Mouse (Mus musculus): ENCODE results near the gene Ubl4b. TPM values are rescaled to one million over a fixed set of nuclear protein-coding genes. Genes with fewer than 3 reads are reported as not detected.

Ubl4b gene
- polyA plus RNA-seq, 1 experiment = not detected

DNA sequence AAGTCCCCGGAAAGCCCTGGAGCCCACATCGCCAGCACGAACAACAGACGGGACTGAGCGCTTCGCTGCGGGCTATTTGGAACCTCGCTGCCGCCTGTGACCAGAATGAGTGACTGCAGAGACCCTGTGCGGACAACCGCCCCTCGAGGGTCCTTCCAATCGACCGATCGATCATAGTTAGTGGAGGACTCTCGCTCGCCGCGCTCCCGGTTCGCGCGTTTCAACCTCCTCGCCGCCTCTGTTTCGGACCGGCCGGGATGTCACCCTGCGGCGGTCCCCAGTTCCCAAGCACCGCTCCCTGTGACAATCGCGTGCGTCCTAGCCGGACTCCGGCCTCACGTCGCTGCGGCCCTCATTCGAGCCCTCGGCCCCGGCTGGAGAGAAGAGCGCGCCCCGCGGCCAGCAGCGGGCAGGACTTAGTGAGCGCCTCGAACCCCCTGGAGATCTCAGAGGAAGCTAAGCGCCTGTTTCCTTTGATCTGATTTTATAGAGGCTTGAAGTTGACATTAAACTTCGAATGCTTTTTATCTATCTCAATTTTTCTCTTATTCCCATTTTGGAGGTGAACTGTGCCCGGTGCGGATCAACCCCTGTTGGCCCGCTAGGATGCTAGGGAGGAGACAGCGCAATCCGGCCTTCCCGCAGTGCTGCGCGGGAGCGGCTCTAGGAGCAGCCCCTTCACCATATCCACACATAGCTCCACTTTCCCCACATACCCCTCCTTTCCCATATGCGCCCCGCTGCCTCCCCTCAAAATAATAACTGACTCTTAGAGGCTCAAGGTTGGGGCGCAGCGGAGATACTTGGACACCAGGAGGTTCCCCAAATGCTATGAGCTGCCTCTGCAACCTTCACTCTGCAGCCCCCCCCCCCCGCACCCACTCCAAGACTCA, 28.2 kb upstream of the Ubl4b start:
- peak overlapping the region; percentile 45 for H3K4me2 ChIP-seq (ENCODE audit: low read depth)
- no peak for TF ChIP-seq SRF (IDR thresholded peaks at IDR 0.05; ENCODE audit: control insufficient read depth, insufficient read length, low read depth)
- no peak for TF ChIP-seq TCF3 (IDR thresholded peaks at IDR 0.05; ENCODE audit: insufficient read length, low read depth)
- no peak for TF ChIP-seq USF1 (IDR thresholded peaks at IDR 0.05; ENCODE audit: low read depth)
- no peak for TF ChIP-seq REST (IDR thresholded peaks at IDR 0.05; ENCODE audit: insufficient read depth, insufficient read length)
- TF ChIP-seq POLR2A (IDR thresholded peaks at IDR 0.05; ENCODE audit: insufficient read length, low read depth) = no peak
- peaks cover 86% of the 10 kb centered on the region for H3K27me3 ChIP-seq (ENCODE audit: control insufficient read depth, insufficient read depth, insufficient read length)
- H3ac ChIP-seq (ENCODE audit: control insufficient read depth, insufficient read length) = no peak overlapping the region
- H3K79me2 ChIP-seq (ENCODE audit: control insufficient read depth, insufficient read depth) = no peaks in the 10 kb centered on the region
- H3K4me3 ChIP-seq = no peak overlapping the region
- H3K36me3 ChIP-seq (ENCODE audit: control insufficient read depth, insufficient read depth) = no peaks in the 10 kb centered on the region

DNA sequence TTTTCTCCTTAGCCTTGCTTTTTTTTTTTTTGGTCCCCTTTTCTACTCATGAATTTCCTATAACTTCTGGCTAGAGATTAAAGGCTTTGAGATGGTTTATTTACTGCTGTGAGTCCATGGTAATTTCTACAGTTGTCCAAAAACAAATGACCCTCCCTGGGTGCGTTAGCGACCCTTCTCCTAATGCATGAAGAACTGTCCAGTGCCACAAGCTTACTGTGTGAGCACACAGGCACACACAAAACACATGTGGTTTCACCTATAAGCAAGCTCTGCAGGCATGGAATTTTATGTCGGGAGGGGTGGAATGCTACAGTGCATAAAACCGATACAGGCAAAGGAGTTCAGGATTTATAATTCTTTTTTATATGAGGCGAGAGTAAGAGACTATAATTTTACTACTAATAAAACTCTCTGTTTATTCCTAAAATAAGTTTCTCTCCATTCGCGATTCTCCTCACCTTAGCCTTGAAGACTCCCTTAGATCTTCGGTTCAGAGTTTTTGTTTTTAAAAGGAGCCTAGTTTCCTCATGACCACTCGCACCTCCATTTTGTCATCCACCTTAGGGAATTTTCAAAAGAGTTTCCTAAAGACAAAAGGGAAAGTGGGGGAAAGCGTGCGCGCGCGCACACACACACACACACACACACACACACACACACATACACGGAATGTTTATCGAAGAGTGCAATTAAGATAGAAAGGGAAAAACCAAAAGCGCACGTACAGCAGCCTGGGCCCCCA, 27.4 kb upstream of the Ubl4b start:
- peaks cover 82% of the 10 kb centered on the region for H3K27me3 ChIP-seq (ENCODE audit: control insufficient read depth, insufficient read depth, insufficient read length)

DNA sequence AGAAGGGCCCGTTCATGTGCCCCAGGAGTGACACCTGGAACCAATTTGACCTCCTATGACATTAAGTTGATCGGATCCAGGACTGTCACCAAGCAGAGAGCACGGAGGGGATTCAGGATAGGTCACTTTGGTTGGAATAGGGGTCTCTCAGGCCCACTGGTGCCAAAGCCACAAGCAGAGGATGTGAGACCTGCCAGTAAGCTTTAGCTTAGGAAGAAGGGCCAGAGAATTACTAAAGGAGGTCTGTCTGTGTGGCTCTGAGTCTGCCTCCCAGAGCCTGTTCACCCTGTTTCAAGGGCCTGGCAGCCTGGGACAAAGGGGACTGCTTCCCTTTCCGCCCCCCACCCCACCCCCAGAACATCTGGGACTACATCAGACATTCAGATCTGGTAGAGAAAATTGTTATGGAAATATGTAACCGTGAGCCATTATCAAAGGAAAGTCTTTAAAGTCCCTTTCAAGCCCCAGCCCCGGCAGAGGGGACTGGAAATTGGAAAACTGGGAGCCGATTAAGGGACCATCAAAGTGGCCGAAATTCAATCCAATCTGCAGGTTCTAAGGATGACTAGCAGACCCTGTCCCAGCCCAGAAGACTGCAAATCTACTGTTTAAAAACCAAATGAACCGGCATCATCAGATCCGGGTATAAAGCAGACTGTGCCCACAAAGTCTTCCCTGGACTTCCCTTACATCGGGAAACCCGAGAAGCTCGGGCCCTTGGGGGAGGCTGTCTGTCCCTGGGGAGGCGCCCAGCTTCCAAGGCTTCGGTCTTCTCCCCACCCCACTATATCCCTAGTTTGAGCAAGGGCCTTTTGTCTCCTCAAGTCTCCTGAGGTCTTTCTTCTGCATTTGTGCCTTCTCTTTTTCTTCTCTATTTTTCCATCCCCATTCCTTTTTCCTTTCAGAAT, 26.5 kb upstream of the Ubl4b start:
- TF ChIP-seq CEBPB (IDR thresholded peaks at IDR 0.05; ENCODE audit: insufficient read depth, poor library complexity, severe bottlenecking) (no peak), SRF (IDR thresholded peaks at IDR 0.05; ENCODE audit: control insufficient read depth, insufficient read length, low read depth) (no peak), TCF12 (IDR thresholded peaks at IDR 0.05; ENCODE audit: insufficient read depth, poor library complexity, severe bottlenecking) (no peak), E2F4 (IDR thresholded peaks at IDR 0.05; ENCODE audit: insufficient read depth) (no peak), POLR2AphosphoS2 (IDR thresholded peaks at IDR 0.05; ENCODE audit: insufficient read length, low read depth) (no peak), REST (IDR thresholded peaks at IDR 0.05; ENCODE audit: insufficient read depth, insufficient read length) (no peak), POLR2A (IDR thresholded peaks at IDR 0.05; ENCODE audit: insufficient read length, low read depth) (no peak), USF1 (IDR thresholded peaks at IDR 0.05; ENCODE audit: low read depth) (no peak), MAX (IDR thresholded peaks at IDR 0.05; ENCODE audit: low read depth) (no peak), MYOG (IDR thresholded peaks at IDR 0.05; ENCODE audit: control insufficient read depth in 1 of 3, insufficient read depth in 1 of 3, insufficient read length in 2 of 3, low read depth in 2 of 3) (no peak)
- H3K79me2 ChIP-seq (ENCODE audit: control insufficient read depth, insufficient read depth) = no peaks in the 10 kb centered on the region
- H3K27me3 ChIP-seq (ENCODE audit: control insufficient read depth, insufficient read depth, insufficient read length) = peaks cover 77% of the 10 kb centered on the region
- H3K4me2 ChIP-seq (ENCODE audit: low read depth) = no peak overlapping the region
- no peak overlapping the region for H3ac ChIP-seq (ENCODE audit: control insufficient read depth, insufficient read length)
- no peaks in the 10 kb centered on the region for H3K36me3 ChIP-seq (ENCODE audit: control insufficient read depth, insufficient read depth)
- no peak overlapping the region for H3K4me3 ChIP-seq

More for the DNA sequence above, 27.4 kb upstream of the Ubl4b start:
- TF ChIP-seq POLR2AphosphoS2 (IDR thresholded peaks at IDR 0.05; ENCODE audit: insufficient read length, low read depth) (no peak), POLR2A (IDR thresholded peaks at IDR 0.05; ENCODE audit: insufficient read length, low read depth) (no peak), TCF12 (IDR thresholded peaks at IDR 0.05; ENCODE audit: insufficient read depth, poor library complexity, severe bottlenecking) (no peak), MYOD1 (IDR thresholded peaks at IDR 0.05; ENCODE audit: control insufficient read depth in 1 of 3, insufficient read length in 2 of 3, low read depth in 2 of 3) (no peak), MYOG (IDR thresholded peaks at IDR 0.05; ENCODE audit: control insufficient read depth in 1 of 3, insufficient read depth in 1 of 3, insufficient read length in 2 of 3, low read depth in 2 of 3) (no peak), CEBPB (IDR thresholded peaks at IDR 0.05; ENCODE audit: insufficient read depth, poor library complexity, severe bottlenecking) (no peak), E2F4 (IDR thresholded peaks at IDR 0.05; ENCODE audit: insufficient read depth) (no peak), SRF (IDR thresholded peaks at IDR 0.05; ENCODE audit: control insufficient read depth, insufficient read length, low read depth) (no peak)
- Histone ChIP-seq H3K36me3 (ENCODE audit: control insufficient read depth, insufficient read depth) (no peaks in the 10 kb centered on the region), H3K79me2 (ENCODE audit: control insufficient read depth, insufficient read depth) (no peaks in the 10 kb centered on the region), H3ac (ENCODE audit: control insufficient read depth, insufficient read length) (no peak overlapping the region), H3K4me3 (no peak overlapping the region), H3K4me2 (ENCODE audit: low read depth) (peak overlapping the region; percentile 45)

DNA sequence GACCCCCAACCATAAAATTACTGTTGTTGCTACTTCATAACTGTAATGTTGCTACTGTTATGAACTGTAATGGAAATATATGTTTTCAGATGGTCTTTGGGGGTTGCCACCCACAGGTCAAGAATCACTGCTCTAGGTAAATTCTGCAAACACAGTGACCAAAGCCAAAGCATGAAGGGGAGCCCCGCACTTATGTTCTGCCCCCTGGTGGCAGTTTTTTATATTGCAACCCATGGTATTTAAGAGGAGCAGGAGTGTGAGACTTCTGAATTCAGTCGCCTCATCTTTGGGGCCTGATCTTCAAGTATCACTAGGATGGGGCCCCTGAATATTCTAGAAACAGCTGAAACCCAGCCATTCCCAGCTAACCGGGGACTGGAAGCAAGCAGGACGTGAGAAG, 24.6 kb upstream of the Ubl4b start:
- H3ac ChIP-seq (ENCODE audit: control insufficient read depth, insufficient read length) = no peak overlapping the region
- H3K79me2 ChIP-seq (ENCODE audit: control insufficient read depth, insufficient read depth) = no peaks in the 10 kb centered on the region
- H3K4me3 ChIP-seq = no peak overlapping the region
- peaks cover 61% of the 10 kb centered on the region for H3K27me3 ChIP-seq (ENCODE audit: control insufficient read depth, insufficient read depth, insufficient read length)
- TF ChIP-seq USF1 (IDR thresholded peaks at IDR 0.05; ENCODE audit: low read depth) (no peak), MYOD1 (IDR thresholded peaks at IDR 0.05; ENCODE audit: control insufficient read depth in 1 of 3, insufficient read length in 2 of 3, low read depth in 2 of 3) (no peak), POLR2A (IDR thresholded peaks at IDR 0.05; ENCODE audit: insufficient read length, low read depth) (no peak), MYOG (IDR thresholded peaks at IDR 0.05; ENCODE audit: control insufficient read depth in 1 of 3, insufficient read depth in 1 of 3, insufficient read length in 2 of 3, low read depth in 2 of 3) (no peak), TCF12 (IDR thresholded peaks at IDR 0.05; ENCODE audit: insufficient read depth, poor library complexity, severe bottlenecking) (no peak), CEBPB (IDR thresholded peaks at IDR 0.05; ENCODE audit: insufficient read depth, poor library complexity, severe bottlenecking) (no peak), POLR2AphosphoS2 (IDR thresholded peaks at IDR 0.05; ENCODE audit: insufficient read length, low read depth) (no peak), MAX (IDR thresholded peaks at IDR 0.05; ENCODE audit: low read depth) (no peak), TCF3 (IDR thresholded peaks at IDR 0.05; ENCODE audit: insufficient read length, low read depth) (no peak), REST (IDR thresholded peaks at IDR 0.05; ENCODE audit: insufficient read depth, insufficient read length) (no peak), E2F4 (IDR thresholded peaks at IDR 0.05; ENCODE audit: insufficient read depth) (no peak), SRF (IDR thresholded peaks at IDR 0.05; ENCODE audit: control insufficient read depth, insufficient read length, low read depth) (no peak)
- H3K36me3 ChIP-seq (ENCODE audit: control insufficient read depth, insufficient read depth) = no peaks in the 10 kb centered on the region
- H3K4me2 ChIP-seq (ENCODE audit: low read depth) = no peak overlapping the region

All from myocyte (in vitro differentiated cells).